Mouse (Mus musculus) v-Abl transformed pro-B cells (cell line): ENCODE results near the gene Usp20.

Experiments
- in situ Hi-C, 2 experiments: fragments of 400-800 bp; cut with MboI; formaldehyde crosslinking; loops; one replicate each; pipeline ENCODE4 v1.15.1; 2025; ENCODE audit not compliant: unreplicated experiment in 2 of 2

The Usp20 gene

GRCm38 (mm10) chr2:31031972-31032371 is 49.9 kb downstream of the Usp20 start:
- in situ Hi-C loops, result no loop called here

GRCm38 (mm10) chr2:31036811-31037210 is 54.7 kb downstream of the Usp20 start:
- in situ Hi-C loops, result no loop called here

GRCm38 (mm10) chr2:31040043-31040442 is 58.0 kb downstream of the Usp20 start:
- in situ Hi-C loops, result no loop called here

GRCm38 (mm10) chr2:31040487-31040886 is 58.4 kb downstream of the Usp20 start:
- in situ Hi-C loops, result no loop called here

GRCm38 (mm10) chr2:31041386-31041785 is 59.3 kb downstream of the Usp20 start:
- in situ Hi-C loops, result no loop called here

GRCm38 (mm10) chr2:31042881-31043280 is 60.8 kb downstream of the Usp20 start:
- in situ Hi-C loops, result no loop called here

- in situ Hi-C loops, result no loop called here
These were observed 61.8 kb downstream of the Usp20 start for GRCm38 (mm10) chr2:31043856-31044255.

- in situ Hi-C loops, result no loop called here
These were observed 66.0 kb downstream of the Usp20 start for GRCm38 (mm10) chr2:31048037-31048436.

GRCm38 (mm10) chr2:31052441-31052840 is 70.4 kb downstream of the Usp20 start:
- in situ Hi-C loops, result no loop called here

GRCm38 (mm10) chr2:31053426-31053825 is 71.3 kb downstream of the Usp20 start:
- in situ Hi-C loops, result no loop called here

GRCm38 (mm10) chr2:31053851-31054340 is 71.8 kb downstream of the Usp20 start:
- in situ Hi-C loops, result no loop called here

GRCm38 (mm10) chr2:31056070-31056469 is 74.0 kb downstream of the Usp20 start:
- in situ Hi-C loops, result no loop called here

- in situ Hi-C loops, result no loop called here
These were observed 75.6 kb downstream of the Usp20 start for GRCm38 (mm10) chr2:31057549-31058177.

GRCm38 (mm10) chr2:31058443-31058842 is 76.4 kb downstream of the Usp20 start:
- in situ Hi-C loops, result no loop called here

GRCm38 (mm10) chr2:31060271-31060670 is 78.2 kb downstream of the Usp20 start:
- in situ Hi-C loops, result loop anchor here (5.0 kb wide), 1 partner anchor 82 kb away; the partner anchor contains the start of gene Fnbp1 (in 2 of the 2)

- in situ Hi-C loops, result loop anchor here (5.0 kb wide), 1 partner anchor 81 kb away; the partner anchor contains the start of gene Fnbp1 (in 2 of the 2)
These were observed 79.0 kb downstream of the Usp20 start for GRCm38 (mm10) chr2:31060787-31061730.

- in situ Hi-C loops, result loop anchor here (5.0 kb wide), 1 partner anchor 80 kb away; the partner anchor contains the start of gene Fnbp1 (in 2 of the 2)
These were observed 80.0 kb downstream of the Usp20 start for GRCm38 (mm10) chr2:31061868-31062628.

- in situ Hi-C loops, result no loop called here
These were observed 84.1 kb downstream of the Usp20 start for GRCm38 (mm10) chr2:31066019-31066789.

- in situ Hi-C loops, result no loop called here
These were observed 85.0 kb downstream of the Usp20 start for GRCm38 (mm10) chr2:31067059-31067595.
